Mouse (Mus musculus) cerebellum, adult 11-12 months (tissue): Measurements from ENCODE around the gene Nrap.

Source experiments
- DNase-seq: peaks from one replicate; pipeline ENCODE4 v3.0.0; 2022

Nrap gene

DNA sequence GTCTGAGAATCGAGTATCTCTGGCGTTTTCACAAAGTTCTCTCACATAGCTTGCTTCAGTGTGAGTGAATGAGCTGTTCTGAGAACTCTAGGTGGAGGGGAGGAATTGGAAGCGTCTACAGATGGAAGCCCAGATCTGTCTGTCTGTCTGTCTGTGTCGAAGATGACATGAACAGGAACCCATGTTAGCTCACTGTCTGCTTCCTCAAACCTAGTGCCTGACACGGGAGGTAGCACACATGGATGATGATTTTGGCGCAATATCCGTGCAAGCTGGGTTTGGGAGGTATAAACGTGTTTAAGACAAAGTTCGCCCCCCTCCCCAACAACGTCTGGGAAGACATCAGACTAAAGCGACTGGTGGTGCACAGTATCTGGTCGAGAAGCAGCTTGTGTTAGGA, 6.4 kb upstream of the Nrap start:
- no peak for DNase-seq

DNA sequence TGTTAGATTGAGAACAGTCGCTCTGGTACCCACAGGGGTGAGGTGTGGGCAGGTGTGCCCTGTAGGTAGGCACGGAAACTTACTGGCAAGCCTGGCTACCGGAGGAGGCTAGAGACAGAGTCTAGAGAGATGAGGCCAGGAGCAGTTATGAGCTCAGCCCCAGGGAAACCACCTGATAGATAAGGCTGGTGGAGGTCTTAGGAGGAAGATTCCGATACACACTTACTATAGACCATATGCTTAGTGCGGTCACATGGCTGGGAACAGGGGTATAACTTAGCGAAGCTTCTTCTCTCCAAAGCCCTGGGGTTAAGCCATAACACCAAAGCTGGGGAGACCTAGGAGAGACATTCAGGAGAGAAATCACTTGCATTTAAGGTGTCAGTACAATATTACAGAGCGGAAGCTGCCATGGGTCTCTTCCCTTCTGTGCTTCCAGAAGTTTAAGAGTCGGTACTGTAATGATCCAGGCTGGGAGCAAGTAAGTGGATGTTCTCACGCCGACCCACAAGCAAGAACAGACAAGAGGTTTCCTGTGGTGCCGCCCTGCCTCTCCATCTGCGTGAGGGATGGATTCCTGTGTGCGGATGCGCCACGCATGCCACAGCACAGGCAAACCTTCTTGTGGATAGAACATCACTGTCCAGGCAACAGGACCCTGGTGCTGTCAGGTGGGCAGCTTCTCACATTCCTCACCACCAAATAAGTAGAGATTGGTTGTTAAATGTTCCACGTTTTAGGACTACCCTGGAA, 5.5 kb upstream of the Nrap start:
- no peak for DNase-seq

GRCm38 (mm10) chr19:56393311-56393866, 3.6 kb upstream of the Nrap start:
- DNase-seq, result no peak

DNA sequence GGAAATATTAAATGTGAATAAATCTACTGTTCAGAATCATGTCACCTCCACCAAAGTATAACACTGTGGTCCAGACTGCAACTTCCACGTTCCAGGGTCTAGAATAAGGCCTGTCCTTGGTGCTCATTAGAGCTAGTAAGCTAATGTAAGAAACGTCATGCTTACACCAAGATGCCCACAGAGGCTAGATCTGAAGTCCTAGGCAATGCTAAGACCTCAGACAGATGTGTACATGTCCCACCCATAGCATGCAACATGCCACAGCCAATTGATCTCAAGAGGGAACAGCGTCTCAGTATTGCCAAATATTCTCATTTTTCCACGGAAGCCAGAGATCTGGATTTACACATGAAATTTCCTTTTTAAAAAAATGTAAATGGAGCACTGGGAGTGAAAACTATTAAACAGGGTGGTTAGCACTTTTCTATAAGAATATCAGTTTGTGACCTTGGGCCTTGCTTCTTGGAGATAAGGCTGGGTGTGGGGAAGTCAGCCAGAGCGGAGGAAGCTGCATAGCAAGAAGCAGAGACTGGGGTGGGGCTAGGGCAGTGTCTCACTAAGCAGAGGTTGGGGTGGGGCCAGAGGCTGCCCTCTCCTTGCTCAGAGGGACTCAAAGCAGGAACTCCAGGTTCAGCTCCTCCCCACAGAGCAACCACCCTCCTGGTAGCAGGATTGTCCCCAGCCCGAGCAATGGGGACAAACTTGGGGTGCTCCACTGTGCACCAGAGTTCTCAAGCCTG, 1.6 kb upstream of the Nrap start:
- DNase-seq, result no peak

DNA sequence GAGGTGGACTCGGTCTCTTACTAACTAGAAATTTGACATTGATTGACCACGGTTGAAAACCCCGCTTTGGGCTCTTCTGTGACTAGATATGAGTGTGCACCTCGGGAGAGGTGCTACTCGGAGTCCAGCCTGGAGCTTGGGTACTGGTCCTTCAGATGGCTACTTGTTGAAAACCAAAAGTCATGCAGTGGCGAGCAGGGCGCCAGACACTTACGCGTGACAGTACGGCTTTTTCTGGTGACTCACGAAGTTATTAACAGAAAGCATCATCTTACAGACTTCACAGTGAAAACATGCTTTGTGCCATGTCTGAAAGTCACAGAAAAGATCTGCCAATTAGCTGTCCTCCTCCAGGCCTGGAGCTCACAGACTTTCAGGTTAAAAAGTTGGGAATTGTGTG, 661 bp downstream of the Nrap start:
- DNase-seq, result no peak

DNA sequence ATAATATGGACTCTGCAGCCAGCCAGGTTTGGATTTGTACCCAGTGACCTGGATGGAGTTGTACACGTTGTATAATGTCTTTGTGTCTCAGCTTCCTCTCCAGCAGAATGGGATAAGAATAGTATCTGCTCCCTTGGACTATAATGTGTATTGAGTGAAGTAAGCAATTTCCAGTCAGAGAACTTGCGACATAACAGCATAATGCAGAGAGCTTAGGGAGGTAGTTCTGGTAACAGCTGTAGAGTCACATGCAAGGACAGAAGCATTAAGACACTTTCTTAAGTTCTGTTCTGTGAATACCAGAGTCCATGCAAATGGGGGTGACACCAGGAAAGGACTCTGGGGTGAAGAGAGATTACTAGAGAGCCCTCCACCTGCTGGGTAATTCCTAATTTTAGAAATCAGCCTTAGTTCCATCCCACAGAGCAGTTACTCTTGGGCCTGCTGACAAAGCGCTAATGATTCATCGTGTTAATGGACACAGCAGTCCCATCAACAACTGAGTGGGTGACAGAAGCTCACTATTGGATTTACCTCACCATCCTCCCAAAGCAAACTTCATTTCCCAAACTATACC, 2.0 kb downstream of the Nrap start:
- DNase-seq, result no peak

DNA sequence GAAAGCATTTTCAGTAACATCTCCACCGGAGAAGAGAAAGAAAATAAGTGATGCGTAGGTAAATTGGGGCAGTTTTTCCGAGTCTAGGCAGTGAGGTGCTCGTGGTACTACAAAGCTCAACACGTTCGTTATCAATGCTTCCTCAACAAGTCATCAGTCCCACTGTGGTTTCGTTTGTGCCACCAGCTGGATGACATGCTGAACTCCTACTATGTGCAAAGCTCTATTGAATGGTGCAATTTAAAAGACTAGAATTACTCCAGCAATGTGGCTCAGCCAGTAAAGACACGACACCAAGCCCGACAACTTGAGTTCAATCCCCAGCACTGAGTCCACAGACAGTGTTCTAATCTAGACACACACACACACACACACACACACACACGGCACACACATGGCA, 3.7 kb downstream of the Nrap start:
- DNase-seq, result no peak

- DNase-seq, result no peak
These were observed 4.3 kb downstream of the Nrap start for GRCm38 (mm10) chr19:56385546-56385945.

- DNase-seq, result no peak
These were observed 8.4 kb downstream of the Nrap start for GRCm38 (mm10) chr19:56381407-56381806.

DNA sequence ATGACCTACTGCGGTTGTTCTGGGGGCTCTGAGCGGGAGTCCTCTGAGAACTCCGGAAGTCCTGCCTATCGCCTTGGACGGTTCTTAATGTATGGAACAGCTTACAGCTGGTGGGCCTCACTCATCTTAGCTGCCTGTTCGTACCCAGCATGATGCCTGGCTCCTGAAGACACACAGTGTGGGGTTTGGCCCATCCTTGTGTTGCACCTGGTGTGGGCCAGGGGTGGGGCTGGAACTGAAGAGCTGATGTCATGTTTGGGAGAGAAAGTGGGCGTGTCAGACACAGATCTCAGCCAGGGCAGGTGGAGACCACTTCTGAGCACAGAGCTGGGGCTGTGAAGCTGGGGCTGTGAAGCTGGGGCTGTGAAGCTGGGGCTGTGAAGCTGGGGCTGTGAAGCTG, 9.5 kb downstream of the Nrap start:
- no peak for DNase-seq

DNA sequence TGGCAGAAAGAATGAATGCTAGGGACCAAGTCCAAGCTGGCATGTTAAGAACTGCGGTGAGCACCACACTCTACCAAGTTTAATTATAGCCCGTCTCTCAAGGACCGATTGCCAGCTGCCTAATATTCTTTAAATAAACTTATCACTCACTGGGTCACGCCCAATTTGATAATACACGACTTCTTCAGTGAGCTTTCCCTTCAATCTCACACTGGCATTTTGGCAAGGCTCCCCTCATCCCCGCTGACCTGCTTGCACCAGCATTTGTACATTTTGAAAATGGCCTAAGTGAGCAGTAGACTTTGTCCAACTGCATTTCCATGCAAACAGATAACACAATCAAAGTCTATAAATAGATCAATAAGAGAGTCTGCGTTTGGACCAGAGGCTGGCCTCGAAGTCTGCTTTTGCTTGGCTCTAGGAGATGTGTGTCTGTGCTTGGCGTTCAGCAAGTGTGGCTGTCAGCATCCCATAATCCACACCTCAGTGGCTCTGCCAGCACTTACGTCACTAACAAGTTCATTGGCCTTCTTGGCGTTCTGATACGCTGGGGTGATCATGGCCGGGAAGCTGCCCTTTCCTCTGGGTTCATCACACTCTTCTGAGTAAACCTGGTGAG, 11.2 kb downstream of the Nrap start:
- no peak for DNase-seq

DNA sequence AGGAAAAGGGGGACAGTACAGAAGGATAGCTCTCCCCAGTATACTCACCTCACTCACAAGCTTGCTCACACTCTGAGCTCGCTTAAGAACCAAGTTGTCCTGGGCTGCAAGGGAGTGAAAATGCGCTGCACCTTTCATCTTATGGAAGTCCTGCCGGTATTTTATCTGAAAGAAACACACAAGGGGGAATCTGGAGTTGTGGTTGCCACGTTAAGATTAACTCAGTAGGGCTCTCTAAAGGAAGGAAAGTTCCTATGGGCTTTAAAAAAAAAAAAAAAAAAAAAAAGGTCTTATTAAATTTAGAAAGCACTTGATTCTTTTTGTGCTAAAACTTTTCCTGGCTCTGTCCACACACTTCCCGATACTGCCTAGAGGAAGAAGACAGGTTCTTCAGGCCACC, 11.8 kb downstream of the Nrap start:
- no peak for DNase-seq

DNA sequence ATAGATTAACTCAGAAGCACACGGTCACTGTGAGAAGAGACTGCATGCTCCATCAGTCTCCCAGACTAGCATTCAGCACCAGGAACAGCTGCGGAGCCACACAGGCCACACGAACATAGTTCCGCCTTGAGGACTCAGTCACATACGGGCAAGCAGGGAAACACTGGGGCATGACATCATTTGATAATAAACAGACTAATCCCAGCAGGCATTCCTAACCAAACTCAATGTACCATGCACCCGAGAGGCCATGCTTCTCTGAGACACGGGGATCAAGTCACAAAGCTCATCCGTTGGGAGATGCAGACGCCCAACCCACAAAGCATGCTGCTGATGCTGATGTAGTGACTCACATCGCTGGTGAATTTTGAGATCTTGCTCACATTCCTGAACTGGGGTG, 15.8 kb downstream of the Nrap start:
- no peak for DNase-seq

- no peak for DNase-seq
These were observed 16.6 kb downstream of the Nrap start for GRCm38 (mm10) chr19:56373246-56373645.

- DNase-seq, result no peak
These were observed 17.6 kb downstream of the Nrap start for GRCm38 (mm10) chr19:56372226-56372625.

- DNase-seq, result no peak
These were observed 19.3 kb downstream of the Nrap start for GRCm38 (mm10) chr19:56370389-56371150.

DNA sequence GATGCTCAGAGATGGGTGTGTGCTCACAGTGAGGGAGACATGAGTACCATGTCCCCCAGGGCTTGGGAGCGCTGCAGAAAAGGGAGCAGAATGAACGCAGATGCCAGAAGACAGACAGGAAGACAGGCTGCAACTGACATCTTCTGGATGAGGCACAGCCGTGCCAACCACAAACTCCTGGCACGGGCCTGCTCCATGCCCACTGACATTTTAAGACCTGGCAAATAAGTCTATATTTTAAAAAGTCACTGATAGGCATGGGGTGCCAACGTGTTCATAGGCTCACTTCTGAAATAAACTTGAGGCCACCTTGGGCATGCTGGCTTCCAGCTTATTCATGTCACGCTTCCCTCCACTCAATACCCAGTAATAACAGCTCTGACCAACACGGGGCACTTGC, 20.9 kb downstream of the Nrap start:
- no peak for DNase-seq

GRCm38 (mm10) chr19:56367778-56368177, 22.1 kb downstream of the Nrap start:
- no peak for DNase-seq

- DNase-seq, result no peak
These were observed 23.2 kb downstream of the Nrap start for GRCm38 (mm10) chr19:56366625-56367024.

DNA sequence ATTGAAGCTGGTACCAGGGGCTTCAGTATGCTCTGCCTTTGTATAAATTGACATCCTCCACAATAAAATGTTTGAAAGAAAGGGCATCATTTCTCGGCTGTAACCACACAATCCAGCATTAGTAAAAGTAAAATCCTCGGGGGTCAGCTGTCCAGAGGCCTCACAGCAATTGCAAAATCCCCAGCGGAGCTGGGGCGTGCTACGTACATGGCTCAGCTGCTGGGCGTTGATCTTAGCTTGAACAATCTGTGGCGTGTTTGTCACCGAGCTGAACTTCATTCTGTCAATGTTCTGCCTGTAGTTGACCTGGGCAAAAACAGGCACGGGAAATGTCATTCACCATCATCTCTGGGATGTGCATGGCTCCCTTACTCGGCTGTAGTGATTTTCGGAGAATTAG, 23.7 kb downstream of the Nrap start:
- DNase-seq, result no peak

DNA sequence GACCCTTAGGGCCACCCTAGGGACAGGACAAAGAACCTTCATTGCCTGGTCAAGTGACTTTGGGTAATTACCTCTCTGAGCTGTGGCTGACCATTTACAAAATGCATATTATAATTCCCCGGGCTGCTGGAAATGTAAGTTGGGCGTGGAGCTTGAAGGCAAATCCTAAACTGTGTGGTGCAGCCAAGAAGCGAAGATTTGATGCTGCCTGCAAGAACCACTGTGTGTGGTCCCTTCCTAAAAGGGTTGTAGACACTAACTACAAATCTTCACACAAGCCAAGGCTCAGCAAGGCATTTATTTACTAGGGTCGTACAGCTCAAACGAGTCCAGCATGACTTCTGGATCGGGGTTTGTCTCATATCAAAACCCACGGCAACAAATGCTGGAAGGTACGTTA, 25.3 kb downstream of the Nrap start:
- DNase-seq, result no peak

DNA sequence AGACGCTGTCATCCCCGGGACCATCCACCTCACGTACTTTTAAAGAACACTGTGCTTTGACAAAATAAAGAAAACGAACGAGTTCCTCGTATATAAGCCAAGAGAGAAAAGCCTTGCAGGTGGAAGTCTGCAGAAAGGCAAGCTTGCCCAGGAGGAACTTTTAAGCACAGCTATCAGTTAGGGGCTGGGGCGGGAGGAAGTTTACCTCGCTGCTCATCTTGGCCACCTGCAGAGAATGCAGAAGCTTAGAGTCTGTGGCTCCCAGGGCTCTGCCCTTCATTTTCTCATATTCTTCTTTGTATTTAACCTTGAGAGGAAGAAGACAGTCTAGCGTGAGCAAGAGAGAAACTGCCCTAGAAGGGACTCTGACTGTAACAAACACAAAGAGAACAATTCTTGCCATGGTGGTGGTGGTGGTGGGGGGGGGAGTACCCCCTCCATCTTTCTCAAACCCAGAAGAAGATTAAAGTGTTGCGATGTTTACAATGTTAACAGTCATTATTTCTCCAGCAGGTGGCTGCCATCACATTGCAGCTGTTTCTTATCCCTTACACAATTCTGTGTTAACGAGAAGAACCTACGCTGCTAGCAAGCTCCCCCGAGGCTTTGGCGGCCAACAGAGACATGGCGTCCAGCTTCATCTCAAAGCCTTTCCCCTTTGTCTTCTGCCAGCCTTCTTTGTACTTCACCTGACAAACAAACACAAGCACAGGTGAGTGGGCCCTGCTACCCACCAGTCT, 25.9 kb downstream of the Nrap start:
- DNase-seq, result no peak
